Mouse (Mus musculus) liver, adult 2 months (tissue): Measurements from ENCODE around the gene Ctnnbl1.

ENCODE experiments used
- CTCF ChIP-seq: fragments of 200-500 bp; IDR thresholded peaks from 2 replicates; pipeline ENCODE4 v1.5.1; 2011; ENCODE audit warnings: low read depth, low read length, control low read depth
- POLR2A ChIP-seq: fragments of 200-500 bp; IDR thresholded peaks from 2 replicates; pipeline ENCODE4 v1.6.1; 2011; ENCODE audit warnings: low read length, control low read depth; ENCODE audit not compliant: insufficient read depth; ENCODE audit errors: extremely low read depth

- TF ChIP-seq POLR2A (no peak), CTCF (no peak)
These were observed 121.1 kb downstream of the Ctnnbl1 start for GRCm38 (mm10) chr2:157858317-157858716.
